Mouse (Mus musculus) layer of hippocampus, postnatal 36 days (tissue): ENCODE results near the gene Rrp12. TPM values are rescaled to one million over a fixed set of nuclear protein-coding genes. Genes with fewer than 3 reads are reported as not detected.
A peak's percentile ranks its signal among the peaks of the same experiment; 100 is the strongest.
"Not testable (repeated sequence)": the region's sequence is repeated elsewhere in the genome, so short reads cannot be mapped to it uniquely, and the experiment has no call there.

ENCODE experiments used
- DNase-seq, 2 experiments: peaks; one replicate each; pipeline ENCODE4 v3.0.0; 2022
- total RNA-seq, 2 experiments: library from RNA; stranded (reverse); gene quantifications; 2 replicates each; pipeline ENCODE4 v1.2.3; 2021

Rrp12 gene
- total RNA-seq, 2 experiments from 2014 or later, result 34.7 to 35.5 TPM

DNA sequence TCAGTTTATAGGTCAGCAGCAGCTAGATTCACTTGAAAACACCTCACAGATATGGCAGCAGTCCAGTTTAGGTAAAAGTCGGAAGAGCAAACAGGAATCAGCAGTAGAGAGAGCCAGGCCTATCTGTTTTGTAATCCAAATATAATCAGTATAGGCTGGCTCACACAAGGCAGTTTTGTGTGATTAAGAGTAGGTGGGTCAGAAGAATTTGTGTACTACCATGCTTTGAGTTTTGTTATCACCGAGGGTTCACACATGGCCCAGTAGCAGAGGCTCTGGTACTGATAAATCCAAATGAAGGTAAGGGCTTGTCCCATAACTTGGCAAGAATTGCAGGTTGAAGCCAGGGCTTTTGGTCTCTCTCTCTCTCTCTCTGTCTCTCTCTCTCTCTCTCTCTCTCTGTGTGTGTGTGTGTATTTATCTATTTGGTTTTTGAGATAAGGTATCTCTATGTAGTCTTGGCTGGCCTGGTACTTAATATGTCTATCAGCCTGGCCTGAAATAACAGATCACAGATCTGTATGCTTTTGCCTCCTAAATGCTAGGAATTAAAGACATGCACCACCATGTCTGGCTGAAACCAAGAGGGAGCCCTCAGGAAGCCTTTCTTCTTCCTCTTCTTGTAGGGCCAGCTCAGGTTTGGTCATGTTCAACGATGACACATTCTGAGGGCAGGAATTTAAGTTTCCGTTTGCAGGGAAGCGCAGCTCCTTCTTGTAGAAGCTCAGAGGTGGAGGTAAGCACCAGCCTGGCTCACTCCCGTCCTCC, 10.5 kb upstream of the Rrp12 start:
- DNase-seq, result no peak

GRCm38 (mm10) chr19:41905246-41905645, 9.3 kb upstream of the Rrp12 start:
- DNase-seq, result no peak

DNA sequence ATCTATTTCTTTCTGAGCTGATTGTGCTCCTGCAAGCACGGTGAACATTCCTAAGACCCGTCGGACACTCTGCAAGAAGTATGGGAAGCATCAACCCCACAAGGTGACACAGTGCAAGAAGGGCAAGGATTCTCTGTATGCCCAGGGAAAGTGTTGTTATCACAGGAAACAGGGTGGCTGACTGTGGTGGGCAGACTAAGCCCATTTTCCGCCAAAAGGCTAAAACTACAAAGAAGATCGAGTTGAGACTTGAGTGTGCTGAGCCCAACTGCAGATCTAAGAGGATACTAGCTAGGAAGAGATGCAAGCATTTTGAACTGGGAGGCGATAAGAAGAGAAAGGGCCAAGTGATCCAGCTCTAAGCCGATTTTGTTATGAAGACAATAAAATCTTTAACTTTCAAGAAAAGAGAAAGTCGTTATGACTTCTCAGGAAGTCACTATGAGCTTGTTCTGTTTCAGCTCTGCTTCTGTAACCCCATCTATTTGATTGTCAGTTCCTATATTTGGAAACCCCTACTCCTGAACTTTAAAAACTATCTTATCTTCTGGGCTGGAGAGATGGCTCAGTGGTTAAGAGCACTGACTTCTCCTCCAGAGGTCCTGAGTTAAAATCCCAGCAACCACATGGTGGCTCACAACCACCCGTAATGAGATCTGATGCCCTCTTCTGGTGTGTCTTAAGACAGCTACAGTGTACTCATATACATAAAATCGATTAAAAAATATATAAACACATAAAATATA, 7.0 kb upstream of the Rrp12 start:
- no peak for DNase-seq

DNA sequence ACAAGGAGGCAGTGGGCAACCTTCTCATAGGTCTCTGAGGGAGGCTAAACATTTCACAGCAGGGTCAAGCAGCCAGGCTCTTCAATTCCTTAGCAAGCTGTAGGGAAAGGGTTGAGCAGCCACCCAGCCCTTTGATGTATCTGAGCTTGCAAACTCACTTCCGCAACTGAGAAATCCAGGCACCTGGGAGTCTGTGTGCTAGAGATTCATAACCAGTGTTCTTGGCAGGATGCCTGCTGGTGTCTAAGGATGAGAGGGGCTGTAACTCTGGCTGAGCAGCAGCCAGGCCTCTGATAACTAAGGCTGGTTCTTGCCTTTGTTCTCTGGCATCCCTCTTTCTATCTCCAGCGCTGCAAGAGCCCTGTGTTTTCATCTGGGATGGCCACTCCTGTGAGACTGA, 5.7 kb upstream of the Rrp12 start:
- DNase-seq, result no peak

- no peak for DNase-seq
These were observed 4.6 kb upstream of the Rrp12 start for GRCm38 (mm10) chr19:41900495-41901090.

GRCm38 (mm10) chr19:41898860-41899259, 2.9 kb upstream of the Rrp12 start:
- no peak for DNase-seq

- DNase-seq, result no peak
These were observed 342 bp upstream of the Rrp12 start for GRCm38 (mm10) chr19:41896319-41896711.

GRCm38 (mm10) chr19:41894959-41895358, 1.0 kb downstream of the Rrp12 start:
- no peak for DNase-seq

DNA sequence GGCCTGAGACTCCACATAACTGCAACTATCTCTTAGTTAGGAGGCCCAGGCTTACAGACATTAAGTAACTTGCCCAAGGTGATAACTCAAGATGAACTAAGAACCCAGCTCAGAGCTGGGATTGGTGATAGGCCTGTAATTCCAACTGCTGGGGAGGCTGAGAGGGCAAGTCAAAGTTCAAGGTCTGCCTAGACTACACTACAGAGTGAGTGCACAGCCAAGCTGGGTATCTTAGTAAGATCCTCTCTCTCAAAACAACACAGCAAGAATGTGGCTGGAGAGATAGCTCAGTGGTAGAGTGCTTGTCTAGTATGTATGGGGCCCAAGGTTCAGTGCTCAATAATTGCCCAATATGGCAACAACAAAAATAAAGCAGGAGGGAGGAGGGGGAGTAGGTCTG, 7.8 kb downstream of the Rrp12 start:
- no peak for DNase-seq

GRCm38 (mm10) chr19:41883882-41884281, 12.1 kb downstream of the Rrp12 start:
- DNase-seq, result no peak

DNA sequence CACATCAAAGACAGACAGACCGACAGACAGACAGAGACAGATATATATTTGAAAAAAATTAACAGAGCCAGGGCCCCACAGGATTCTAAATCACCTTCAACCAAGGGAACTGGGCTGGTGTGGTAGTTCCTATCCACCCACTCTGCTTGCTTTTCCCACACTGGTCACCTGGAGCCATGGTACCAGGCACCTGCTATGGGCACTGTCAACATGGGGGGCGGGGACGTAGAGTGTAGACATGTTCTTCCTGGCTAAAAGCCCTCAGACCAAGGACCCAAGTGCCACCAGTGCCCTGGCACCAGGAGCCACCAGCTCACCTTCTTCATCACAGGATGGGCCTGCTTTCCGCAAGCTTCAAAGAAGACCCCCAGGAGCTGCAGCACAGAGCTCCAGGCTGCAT, 14.1 kb downstream of the Rrp12 start:
- DNase-seq, result no peak

DNA sequence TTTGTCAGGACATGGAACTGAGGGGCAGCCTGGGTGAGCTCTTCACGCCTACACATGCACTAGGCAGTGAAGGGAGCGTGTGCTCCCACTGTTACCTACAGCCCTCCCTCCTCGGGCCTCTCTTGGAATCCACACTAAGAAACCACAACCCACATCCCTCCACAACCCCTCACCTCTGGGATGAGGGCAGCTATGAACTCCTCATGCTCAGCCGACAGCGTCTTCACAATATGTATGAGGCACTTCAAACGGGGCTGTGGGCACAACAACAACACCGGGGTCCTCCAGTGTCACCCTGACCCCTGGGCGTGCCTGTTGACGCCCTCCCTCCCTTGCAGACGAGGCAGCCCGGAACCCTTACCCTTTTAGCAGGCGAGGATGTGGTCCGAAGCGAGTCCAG, 21.6 kb downstream of the Rrp12 start:
- DNase-seq, result no peak

- DNase-seq, result peak in 1 of 2 experiments; percentile 19
These were observed 23.7 kb downstream of the Rrp12 start for GRCm38 (mm10) chr19:41872285-41872684.

GRCm38 (mm10) chr19:41869946-41870345, 26.0 kb downstream of the Rrp12 start:
- not testable (repeated sequence) for DNase-seq

DNA sequence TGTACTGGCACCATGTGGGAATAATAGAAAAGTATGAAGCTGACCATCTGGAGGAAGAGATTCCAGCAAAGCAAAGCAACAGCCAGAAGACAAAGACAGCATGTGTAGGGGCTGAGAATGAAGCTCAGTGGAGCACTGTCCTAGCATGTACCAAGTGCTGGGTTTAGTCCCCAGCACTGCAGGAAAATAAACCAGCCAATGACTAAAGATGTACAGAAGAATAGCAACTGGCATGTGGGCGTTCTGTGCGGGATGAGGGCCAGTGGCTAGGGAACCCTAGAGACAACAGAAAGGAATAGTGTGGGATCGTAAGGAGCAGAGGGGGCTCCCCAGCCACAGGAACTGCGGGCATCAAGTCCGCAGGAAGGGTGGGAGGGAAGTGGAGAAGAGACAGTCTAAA, 26.7 kb downstream of the Rrp12 start:
- DNase-seq, result peak in 1 of 2 experiments; percentile 18

GRCm38 (mm10) chr19:41866707-41867106, 29.3 kb downstream of the Rrp12 start:
- DNase-seq, result no peak

DNA sequence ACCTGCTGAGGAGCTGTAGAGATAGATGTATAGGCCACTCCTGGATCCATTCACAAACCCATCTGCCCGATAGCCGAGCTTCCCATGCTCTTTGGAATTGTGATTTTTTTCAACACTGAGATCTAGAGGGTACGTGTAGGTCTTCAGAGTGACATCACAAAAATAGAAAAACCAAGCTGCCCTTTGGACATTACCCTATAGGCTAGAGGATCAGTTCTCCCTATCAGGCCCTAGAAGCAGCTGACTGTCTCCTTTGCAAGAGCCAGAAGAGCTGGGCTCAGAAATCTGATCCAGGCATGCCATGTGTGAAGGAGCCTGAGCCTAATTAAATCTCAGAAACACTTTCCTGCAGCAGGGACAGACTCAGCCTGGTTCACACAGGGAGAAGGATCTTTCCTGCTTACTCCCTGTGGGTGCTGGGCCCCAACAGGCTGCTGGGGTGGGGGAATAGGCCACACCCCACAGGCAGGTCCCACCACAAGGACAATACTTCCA, 38.1 kb downstream of the Rrp12 start:
- no peak for DNase-seq

GRCm38 (mm10) chr19:41857086-41857762, 38.7 kb downstream of the Rrp12 start:
- DNase-seq, result no peak

GRCm38 (mm10) chr19:41852423-41852822, 43.5 kb downstream of the Rrp12 start:
- no peak for DNase-seq

GRCm38 (mm10) chr19:41850719-41851543, 45.0 kb downstream of the Rrp12 start:
- no peak for DNase-seq

DNA sequence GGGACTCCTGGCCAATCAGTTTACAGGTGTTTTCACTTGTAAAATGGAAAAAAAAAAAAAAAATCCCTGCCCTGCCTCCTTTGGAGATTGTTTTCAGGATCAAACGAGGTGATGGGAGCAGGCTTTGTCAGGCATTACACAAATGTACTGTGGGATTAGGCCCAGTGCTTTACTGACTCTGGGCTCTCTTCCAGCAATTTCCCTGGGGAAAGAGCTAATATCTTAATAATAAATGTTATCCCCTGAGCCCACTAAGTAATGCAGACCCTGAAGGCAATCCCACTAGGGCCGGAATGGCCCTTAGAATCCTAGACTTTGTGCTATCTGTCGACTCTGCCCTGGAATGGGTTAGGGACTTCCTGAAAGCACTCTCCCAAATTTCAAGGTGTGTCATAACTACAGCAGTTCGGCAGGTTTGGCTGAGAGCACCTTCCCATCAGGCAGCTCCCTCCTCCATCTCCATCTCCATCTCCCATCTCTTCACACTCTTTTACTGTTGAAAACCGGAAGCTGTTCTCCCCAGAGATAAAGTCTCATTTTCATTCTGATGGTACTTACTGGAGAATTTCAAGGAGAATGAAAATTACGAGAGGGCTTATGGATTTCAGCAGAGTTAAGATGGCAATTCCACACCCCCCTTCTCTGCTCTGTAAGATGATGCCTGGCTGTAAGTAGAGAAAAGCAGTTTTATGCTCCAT, 45.8 kb downstream of the Rrp12 start:
- no peak for DNase-seq
